Mouse (Mus musculus) leukemia stem cell, adult 10-12 weeks (primary cell): Measurements from ENCODE around the gene Sox8. TPM values are rescaled to one million over a fixed set of nuclear protein-coding genes. Genes with fewer than 3 reads are reported as not detected.

Experiments
- polyA plus RNA-seq: library from polyadenylated mRNA; stranded (reverse); fragments of >175 nt; gene quantifications from 2 replicates; pipeline ENCODE4 v1.2.3, GENCODE M21; 2012; ENCODE audit warnings: low replicate concordance

Sox8 gene
- 0.12 TPM in 1 of 2 replicates, not detected in the other for polyA plus RNA-seq

GRCm38 (mm10) chr17:25570648-25571452 lies at the start of gene Sox8:
TSS of gene Sox8 (minus strand) at chr17:25570686.

DNA sequence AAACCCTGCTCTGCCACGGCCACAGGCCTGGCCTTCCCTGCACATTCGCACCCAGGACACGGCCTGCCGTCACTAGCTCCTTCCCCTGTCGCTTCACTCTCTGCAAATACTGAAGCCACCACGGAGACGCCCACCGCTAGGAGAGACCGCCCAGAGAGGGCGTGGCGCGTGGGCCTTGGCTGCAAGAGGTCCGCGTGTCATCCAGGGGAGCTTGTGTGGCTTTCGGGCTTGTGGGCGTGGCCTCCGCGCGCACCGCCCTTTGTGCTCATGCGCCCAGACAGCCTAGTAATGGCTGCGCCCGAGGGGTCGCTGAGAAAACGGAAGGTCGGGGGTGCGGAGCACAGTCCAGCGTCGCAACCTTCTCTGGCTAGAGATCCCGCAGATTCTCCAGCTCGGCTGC lies 8.4 kb upstream of the Sox8 start, which contains the start of gene Lmf1:
Gene Lmf1 (plus strand): TSS at position 166 of the 400 bp plus-strand sequence.

Other genes with a start within 250 kb of the Sox8 start
- 0.16 and 0.36 TPM in 2 replicates for gene Tpsab1, start 225.1 kb downstream of the Sox8 start, polyA plus RNA-seq
- gene Tpsb2, start 204.4 kb downstream of the Sox8 start, polyA plus RNA-seq = 0.93 and 1.2 TPM in 2 replicates
- not detected in 2 replicates for gene Tpsg1, start 201.4 kb downstream of the Sox8 start, polyA plus RNA-seq
- gene Cacna1h, start 136.9 kb downstream of the Sox8 start, polyA plus RNA-seq = 2.8 and 7.7 TPM in 2 replicates
- gene Tekt4, start 116.1 kb downstream of the Sox8 start, polyA plus RNA-seq = not detected in 2 replicates
- gene Sstr5, start 73.4 kb downstream of the Sox8 start, polyA plus RNA-seq = not detected in 2 replicates
- gene Lmf1, start 8.4 kb upstream of the Sox8 start, polyA plus RNA-seq = 8.7 and 13.3 TPM in 2 replicates
- gene Gng13, start 146.5 kb upstream of the Sox8 start, polyA plus RNA-seq = not detected in 2 replicates
- 57.7 and 72.3 TPM in 2 replicates for gene Chtf18, start 156.7 kb upstream of the Sox8 start, polyA plus RNA-seq
- gene Rpusd1, start 157.0 kb upstream of the Sox8 start, polyA plus RNA-seq = 64.2 and 71.2 TPM in 2 replicates
- not detected in 2 replicates for gene Mslnl, start 165.4 kb upstream of the Sox8 start, polyA plus RNA-seq
- 0.22 and 0.53 TPM in 2 replicates for gene Msln, start 183.7 kb upstream of the Sox8 start, polyA plus RNA-seq
- gene Narfl, start 203.1 kb upstream of the Sox8 start, polyA plus RNA-seq = 11.2 and 16.9 TPM in 2 replicates
- 11.2 and 11.4 TPM in 2 replicates for gene Haghl, start 215.0 kb upstream of the Sox8 start, polyA plus RNA-seq
- gene Ccdc78, start 215.9 kb upstream of the Sox8 start, polyA plus RNA-seq = not detected in 2 replicates
- gene Fam173a, start 222.2 kb upstream of the Sox8 start, polyA plus RNA-seq = 9.0 and 19.8 TPM in 2 replicates
- gene AC134908.4, start 225.0 kb upstream of the Sox8 start, polyA plus RNA-seq = not detected in 2 replicates
- 158 and 177 TPM in 2 replicates for gene Metrn, start 226.4 kb upstream of the Sox8 start, polyA plus RNA-seq
- 0.28 and 0.61 TPM in 2 replicates for gene Fbxl16, start 238.4 kb upstream of the Sox8 start, polyA plus RNA-seq